Mouse (Mus musculus): ENCODE measurements around the gene Synrg.

Gene Synrg

GRCm38 (mm10) chr11:83963991-83964921 is at the start of gene Synrg:
Gene Synrg (plus strand): TSS chr11:83964428.
- peak; percentile 95 for DNase-seq

GRCm38 (mm10) chr11:83914501-83914900 is 49.7 kb upstream of the Synrg start:
- no peak for DNase-seq

- peak; percentile 44 for DNase-seq
These were observed 41.6 kb upstream of the Synrg start for GRCm38 (mm10) chr11:83922600-83922999.

GRCm38 (mm10) chr11:83927097-83927496 is 37.1 kb upstream of the Synrg start:
- DNase-seq = peak; percentile 54

GRCm38 (mm10) chr11:83932506-83933106 is 31.6 kb upstream of the Synrg start:
- DNase-seq = no peak

GRCm38 (mm10) chr11:83933376-83933775 is 30.9 kb upstream of the Synrg start:
- no peak for DNase-seq

- peak; percentile 90 for DNase-seq
These were observed 28.1 kb upstream of the Synrg start for GRCm38 (mm10) chr11:83935986-83936665.

- DNase-seq = no peak
These were observed 25.7 kb upstream of the Synrg start for GRCm38 (mm10) chr11:83938556-83938955.

GRCm38 (mm10) chr11:83941950-83942840 is 22.0 kb upstream of the Synrg start, which contains the start of gene Ddx52:
Gene Ddx52 (plus strand): TSS chr11:83942062.
- DNase-seq = peak; percentile 94

- no peak for DNase-seq
These were observed 7.4 kb upstream of the Synrg start for GRCm38 (mm10) chr11:83956822-83957221.

GRCm38 (mm10) chr11:83961983-83962382 is 2.2 kb upstream of the Synrg start:
- no peak for DNase-seq

GRCm38 (mm10) chr11:83967436-83968204 is 3.4 kb downstream of the Synrg start:
- peak; percentile 28 for DNase-seq

- DNase-seq = no peak
These were observed 4.0 kb downstream of the Synrg start for GRCm38 (mm10) chr11:83968205-83968575.

GRCm38 (mm10) chr11:83969040-83969439 is 4.8 kb downstream of the Synrg start:
- DNase-seq = no peak

GRCm38 (mm10) chr11:83974561-83975346 is 10.5 kb downstream of the Synrg start:
- no peak for DNase-seq

- no peak for DNase-seq
These were observed 11.3 kb downstream of the Synrg start for GRCm38 (mm10) chr11:83975488-83975887.

- DNase-seq = no peak
These were observed 12.2 kb downstream of the Synrg start for GRCm38 (mm10) chr11:83976236-83976977.

- no peak for DNase-seq
These were observed 13.6 kb downstream of the Synrg start for GRCm38 (mm10) chr11:83977810-83978209.

- DNase-seq = no peak
These were observed 15.8 kb downstream of the Synrg start for GRCm38 (mm10) chr11:83979992-83980391.

GRCm38 (mm10) chr11:83981338-83981737 is 17.1 kb downstream of the Synrg start:
- DNase-seq = no peak
